Mouse (Mus musculus) embryonic stem cell, embryonic (primary cell): ENCODE data around the gene Kansl1l.

ENCODE experiments used
- CTCF ChIA-PET, 4 experiments: fragments of 300-600 bp in 2 of 4; fragments of 350-600 bp in 2 of 4; sonication (Branson Sonifier 250); formaldehyde crosslinking; loops; one replicate each; lab custom pipeline; 2022; ENCODE audit warnings: inconsistent platforms in 2 of 4; lab: Charles Lee
- POLR2A ChIA-PET, 4 experiments: fragments of 300-600 bp in 2 of 4; fragments of 350-600 bp in 2 of 4; sonication (Branson Sonifier 250); formaldehyde crosslinking; loops; one replicate each; lab custom pipeline; 2022; ENCODE audit warnings: antibody characterized with exemption in 4 of 4, inconsistent platforms in 1 of 4; lab: Charles Lee

Kansl1l gene

GRCm38 (mm10) chr1:66817453-66817839, at the start of gene Kansl1l:
TSS of gene Kansl1l (minus strand) at chr1:66817562.
- POLR2A ChIA-PET: interaction anchor here (0.5 to 4.1 kb wide), 27 partner anchors 9 to 1639 kb away, joined by 3 to 33 read pairs (median 4); partner anchors contain the start of genes Acadl (in 2 of the 4), Rpe (in 2 of the 4) and Map2 (in 1 of the 4)

GRCm38 (mm10) chr1:66865633-66866032, 48.3 kb upstream of the Kansl1l start:
- CTCF ChIA-PET: no interaction called here
- POLR2A ChIA-PET: no interaction called here

More at GRCm38 (mm10) chr1:66817453-66817839, at the start of gene Kansl1l:
- CTCF ChIA-PET: interaction anchor here in 1 of 4 experiments (0.6 to 1.0 kb wide), 2 partner anchors 363 to 1632 kb away, joined by 3 to 6 read pairs; no protein-coding TSS in a partner anchor

GRCm38 (mm10) chr1:66863741-66864495, 46.6 kb upstream of the Kansl1l start:
- ChIA-PET CTCF (no interaction called here), POLR2A (interaction anchor here in 3 of 4 experiments (0.6 to 4.2 kb wide), 12 partner anchors 18 to 1686 kb away, joined by 3 to 30 read pairs (median 4); partner anchors contain the start of gene Kansl1l (in 2 of the 3))

- ChIA-PET POLR2A (interaction anchor here in 3 of 4 experiments (0.8 to 4.2 kb wide), 17 partner anchors 9 to 1685 kb away, joined by 3 to 30 read pairs (median 4); partner anchors contain the start of genes Kansl1l (in 2 of the 3) and Rpe (in 1 of the 3)), CTCF (no interaction called here)
These were observed 45.5 kb upstream of the Kansl1l start, which contains the start of gene Acadl for GRCm38 (mm10) chr1:66862712-66863511. TSS of gene Acadl (minus strand) at chr1:66863277.

GRCm38 (mm10) chr1:66861764-66862672, 44.7 kb upstream of the Kansl1l start:
- POLR2A ChIA-PET: interaction anchor here in 3 of 4 experiments (0.8 to 4.2 kb wide), 11 partner anchors 8 to 162 kb away, joined by 3 to 30 read pairs (median 5); partner anchors contain the start of genes Kansl1l (in 2 of the 3) and Rpe (in 1 of the 3)
- CTCF ChIA-PET: interaction anchor here in 1 of 4 experiments (0.6 kb wide), 1 partner anchor 155 kb away, joined by 4 read pairs; no protein-coding TSS in a partner anchor

GRCm38 (mm10) chr1:66847506-66847905, 30.1 kb upstream of the Kansl1l start:
- POLR2A ChIA-PET: interaction anchor here in 1 of 4 experiments (0.9 to 1.4 kb wide), 2 partner anchors 12 to 13 kb away, joined by 3 read pairs; no protein-coding TSS in a partner anchor
- CTCF ChIA-PET: interaction anchor here in 1 of 4 experiments (0.6 to 1.6 kb wide), 4 partner anchors 9 to 145 kb away, joined by 3 to 5 read pairs (median 3); no protein-coding TSS in a partner anchor

GRCm38 (mm10) chr1:66845690-66846318, 28.4 kb upstream of the Kansl1l start:
- CTCF ChIA-PET: interaction anchor here in 2 of 4 experiments (0.6 to 1.6 kb wide), 2 partner anchors 147 to 291 kb away, joined by 3 to 5 read pairs; no protein-coding TSS in a partner anchor

GRCm38 (mm10) chr1:66841938-66842337, 24.6 kb upstream of the Kansl1l start:
- POLR2A ChIA-PET: interaction anchor here in 1 of 4 experiments (1.5 to 1.6 kb wide), 2 partner anchors 26 to 148 kb away, joined by 3 to 5 read pairs; no protein-coding TSS in a partner anchor
- CTCF ChIA-PET: no interaction called here

More at GRCm38 (mm10) chr1:66845690-66846318, 28.4 kb upstream of the Kansl1l start:
- POLR2A ChIA-PET: interaction anchor here in 2 of 4 experiments (0.6 to 1.0 kb wide), 3 partner anchors 15 to 57 kb away, joined by 3 read pairs; partner anchors contain the start of gene Kansl1l (in 1 of the 2)

- CTCF ChIA-PET: no interaction called here
- POLR2A ChIA-PET: interaction anchor here in 2 of 4 experiments (0.6 to 1.5 kb wide), 2 partner anchors 147 to 299 kb away, joined by 3 to 5 read pairs; no protein-coding TSS in a partner anchor
These were observed 24.1 kb upstream of the Kansl1l start for GRCm38 (mm10) chr1:66841510-66841909.

GRCm38 (mm10) chr1:66839755-66840438, 22.5 kb upstream of the Kansl1l start:
- POLR2A ChIA-PET: no interaction called here
- CTCF ChIA-PET: no interaction called here

GRCm38 (mm10) chr1:66839135-66839534, 21.8 kb upstream of the Kansl1l start:
- CTCF ChIA-PET: interaction anchor here (0.7 to 1.1 kb wide), 9 partner anchors 8 to 1177 kb away, joined by 3 to 19 read pairs (median 3); no protein-coding TSS in a partner anchor
- POLR2A ChIA-PET: interaction anchor here in 2 of 4 experiments (0.7 kb wide), 3 partner anchors 195 to 309 kb away, joined by 3 to 5 read pairs (median 3); no protein-coding TSS in a partner anchor

- CTCF ChIA-PET: interaction anchor here (0.6 to 1.1 kb wide), 12 partner anchors 9 to 1177 kb away, joined by 3 to 19 read pairs (median 3); no protein-coding TSS in a partner anchor
- POLR2A ChIA-PET: interaction anchor here (0.6 to 0.7 kb wide), 5 partner anchors 30 to 310 kb away, joined by 3 to 5 read pairs (median 3); no protein-coding TSS in a partner anchor
These were observed 21.1 kb upstream of the Kansl1l start for GRCm38 (mm10) chr1:66838184-66839042.

- ChIA-PET CTCF (no interaction called here), POLR2A (no interaction called here)
These were observed 19.8 kb upstream of the Kansl1l start for GRCm38 (mm10) chr1:66837207-66837606.

- CTCF ChIA-PET: no interaction called here
- POLR2A ChIA-PET: interaction anchor here in 3 of 4 experiments (0.6 to 4.6 kb wide), 7 partner anchors 11 to 129 kb away, joined by 3 to 29 read pairs (median 3); partner anchors contain the start of gene Kansl1l (in 3 of the 3)
These were observed 15.3 kb upstream of the Kansl1l start for GRCm38 (mm10) chr1:66832636-66833165.
